Mouse (Mus musculus) layer of hippocampus, postnatal 25 days (tissue): Measurements from ENCODE around the gene Prdm15. TPM values are rescaled to one million over a fixed set of nuclear protein-coding genes. Genes with fewer than 3 reads are reported as not detected.

Source experiments
- DNase-seq, 2 experiments: peaks; one replicate each; pipeline ENCODE4 v3.0.0; 2022; ENCODE audit warnings: mixed read lengths in 2 of 2, low spot score in 1 of 2; ENCODE audit errors: extremely low spot score in 1 of 2
- total RNA-seq, 2 experiments: library from RNA; stranded (reverse); gene quantifications; 2 replicates each; pipeline ENCODE4 v1.2.3; 2021

Gene Prdm15
- total RNA-seq, 2 experiments from 2014 or later = 19.1 to 22.5 TPM

GRCm38 (mm10) chr16:97823311-97824007, 28.2 kb downstream of the Prdm15 start:
- no peak for DNase-seq

GRCm38 (mm10) chr16:97819532-97819931, 32.1 kb downstream of the Prdm15 start:
- DNase-seq = no peak

- no peak for DNase-seq
Measured at GRCm38 (mm10) chr16:97817414-97817813, 34.2 kb downstream of the Prdm15 start.

GRCm38 (mm10) chr16:97815269-97815668, 36.4 kb downstream of the Prdm15 start:
- DNase-seq = no peak

- DNase-seq = no peak
Measured at GRCm38 (mm10) chr16:97814060-97814459, 37.6 kb downstream of the Prdm15 start.

GRCm38 (mm10) chr16:97808881-97809280, 42.8 kb downstream of the Prdm15 start:
- DNase-seq = no peak

GRCm38 (mm10) chr16:97805646-97806045, 46.0 kb downstream of the Prdm15 start:
- no peak for DNase-seq

GRCm38 (mm10) chr16:97804680-97805547, 46.7 kb downstream of the Prdm15 start:
- DNase-seq = peak; percentile 70 to 92

- DNase-seq = no peak
Measured at GRCm38 (mm10) chr16:97797950-97798869, 53.4 kb downstream of the Prdm15 start.

GRCm38 (mm10) chr16:97797212-97797611, 54.4 kb downstream of the Prdm15 start:
- DNase-seq = no peak

GRCm38 (mm10) chr16:97794256-97794655, 57.4 kb downstream of the Prdm15 start:
- no peak for DNase-seq

- DNase-seq = no peak
Measured at GRCm38 (mm10) chr16:97783057-97783456, 68.6 kb downstream of the Prdm15 start.

- peak; percentile 87 to 93 for DNase-seq
Measured at GRCm38 (mm10) chr16:97778353-97779025, 73.2 kb downstream of the Prdm15 start.

- no peak for DNase-seq
Measured at GRCm38 (mm10) chr16:97766501-97766900, 85.1 kb downstream of the Prdm15 start.

GRCm38 (mm10) chr16:97764626-97765025, 87.0 kb downstream of the Prdm15 start:
- no peak for DNase-seq

GRCm38 (mm10) chr16:97763990-97764340, 87.7 kb downstream of the Prdm15 start:
- DNase-seq = no peak

GRCm38 (mm10) chr16:97763061-97763989, 88.3 kb downstream of the Prdm15 start, which contains the start of gene Ripk4:
Gene Ripk4 (minus strand): TSS chr16:97763787.
- DNase-seq = no peak

- DNase-seq = no peak
Measured at GRCm38 (mm10) chr16:97761782-97762181, 89.9 kb downstream of the Prdm15 start.

GRCm38 (mm10) chr16:97759681-97760080, 92.0 kb downstream of the Prdm15 start:
- no peak for DNase-seq
